Mouse (Mus musculus): ENCODE data around the gene Cyp4f18. TPM values are rescaled to one million over a fixed set of nuclear protein-coding genes. Genes with fewer than 3 reads are reported as not detected.
"Not testable (repeated sequence)": the region's sequence is repeated elsewhere in the genome, so short reads cannot be mapped to it uniquely, and the experiment has no call there.

Gene Cyp4f18
- total RNA-seq (2021), result 1.1 and 4.0 TPM in 2 replicates
- long read RNA-seq, experiment 1, partial matches to known transcripts, result 0 of 3 reads
- long read RNA-seq, experiment 1, other reads (novel, unspliced or antisense), result 0 of 3 reads
- long read RNA-seq, experiment 2, partial matches to known transcripts, result 0 of 5 reads
- long read RNA-seq, experiment 2, other reads (novel, unspliced or antisense), result 5 of 5 reads

GRCm38 (mm10) chr8:72009473-72009872 is at the start of gene Cyp4f18:
Cyp4f18 (minus strand) TSS chr8:72009626.
- peak; percentile 30 for DNase-seq

- not testable (repeated sequence) for DNase-seq
Measured at GRCm38 (mm10) chr8:72057643-72058042, 48.2 kb upstream of the Cyp4f18 start.

GRCm38 (mm10) chr8:72054633-72055032 is 45.2 kb upstream of the Cyp4f18 start:
- not testable (repeated sequence) for DNase-seq

DNA sequence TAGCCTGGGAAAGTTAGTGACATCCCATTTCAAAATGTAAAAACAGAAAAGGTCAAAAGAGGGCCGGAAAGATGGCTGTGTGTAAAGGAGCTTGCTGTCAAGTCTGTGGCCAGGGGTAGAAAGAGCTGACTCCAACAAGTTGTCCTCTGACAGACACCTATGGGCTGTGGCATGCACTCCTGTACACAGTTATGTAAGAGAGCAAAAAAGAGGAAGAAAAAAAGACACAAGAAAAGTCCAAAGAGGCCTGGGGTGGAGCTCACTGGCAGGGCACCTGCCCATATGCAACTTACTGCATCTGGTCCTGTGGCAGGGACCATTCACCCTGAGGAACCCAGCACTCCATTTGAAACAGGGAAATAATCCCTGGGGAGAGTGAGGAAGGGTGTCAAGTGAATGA is 33.1 kb upstream of the Cyp4f18 start:
- no peak for DNase-seq

- DNase-seq, result not testable (repeated sequence)
Measured at GRCm38 (mm10) chr8:72040918-72041317, 31.5 kb upstream of the Cyp4f18 start, which contains the start of gene Olfr372. Olfr372 (plus strand) TSS chr8:72041218.

- peak; percentile 73 for DNase-seq
Measured at GRCm38 (mm10) chr8:72032926-72033325, 23.5 kb upstream of the Cyp4f18 start.

DNA sequence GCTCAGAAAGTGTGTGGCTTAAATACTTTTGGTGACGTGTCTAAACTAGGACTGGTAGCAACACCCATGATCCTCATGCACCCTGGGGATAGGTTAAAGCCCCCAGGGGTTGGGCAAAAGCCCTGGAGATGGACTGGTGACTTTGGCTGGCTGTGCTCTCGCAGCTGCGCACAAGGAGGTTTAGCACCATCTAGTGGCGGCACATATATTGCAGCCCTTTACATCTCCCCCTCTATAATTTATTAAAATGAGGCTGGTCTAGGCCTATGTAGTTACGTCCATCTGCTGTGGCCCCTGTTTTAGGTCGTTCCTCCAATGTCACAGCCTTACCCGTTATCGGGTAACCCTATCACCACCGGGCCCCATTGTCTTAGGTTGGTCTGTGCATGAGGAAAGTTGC is 15.5 kb upstream of the Cyp4f18 start:
- DNase-seq, result not testable (repeated sequence)

- DNase-seq, result no peak
Measured at GRCm38 (mm10) chr8:72019816-72020215, 10.4 kb upstream of the Cyp4f18 start.

GRCm38 (mm10) chr8:72019022-72019421 is 9.6 kb upstream of the Cyp4f18 start:
- not testable (repeated sequence) for DNase-seq

DNA sequence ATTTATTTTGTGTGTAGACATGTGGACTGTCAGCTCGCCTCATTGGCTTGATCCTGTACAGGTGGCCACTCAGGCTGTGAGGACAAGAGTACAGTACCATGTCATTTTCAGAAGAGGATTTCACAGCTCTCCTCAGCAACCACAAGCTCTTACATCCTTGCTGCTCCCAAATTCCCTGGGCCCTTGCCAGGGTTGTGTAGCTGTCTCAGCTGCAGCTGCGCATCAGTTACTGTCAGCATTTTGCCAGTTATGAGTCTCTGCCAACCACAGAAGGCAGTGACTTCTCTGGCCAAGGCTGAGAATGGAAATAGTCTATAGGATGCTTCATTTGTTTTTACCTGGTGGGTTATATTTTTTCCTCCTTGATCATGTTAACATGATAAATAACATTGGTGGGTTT is 8.7 kb upstream of the Cyp4f18 start:
- peak; percentile 29 for DNase-seq

DNA sequence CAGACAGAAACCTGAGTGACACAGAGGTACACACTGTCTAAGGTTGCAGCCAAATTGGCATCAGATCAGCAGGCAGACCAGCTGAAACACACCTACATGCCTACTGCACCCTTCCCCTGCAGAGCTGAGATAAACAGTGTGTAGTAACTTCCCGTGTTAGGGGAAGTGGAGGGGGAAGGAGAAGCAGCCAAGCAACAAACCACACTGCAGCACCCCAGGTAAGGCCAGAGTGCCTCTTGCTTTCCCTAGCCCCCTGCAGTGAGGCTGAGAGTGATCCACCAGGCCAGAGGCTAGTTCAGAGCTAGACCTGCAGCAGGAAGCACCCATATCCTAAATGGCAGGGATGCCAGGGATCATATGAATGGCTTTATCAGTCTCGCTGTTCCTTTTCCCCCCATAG is 7.9 kb upstream of the Cyp4f18 start:
- DNase-seq, result not testable (repeated sequence)

GRCm38 (mm10) chr8:72013506-72014228 is 4.2 kb upstream of the Cyp4f18 start:
- peak; percentile 49 for DNase-seq

DNA sequence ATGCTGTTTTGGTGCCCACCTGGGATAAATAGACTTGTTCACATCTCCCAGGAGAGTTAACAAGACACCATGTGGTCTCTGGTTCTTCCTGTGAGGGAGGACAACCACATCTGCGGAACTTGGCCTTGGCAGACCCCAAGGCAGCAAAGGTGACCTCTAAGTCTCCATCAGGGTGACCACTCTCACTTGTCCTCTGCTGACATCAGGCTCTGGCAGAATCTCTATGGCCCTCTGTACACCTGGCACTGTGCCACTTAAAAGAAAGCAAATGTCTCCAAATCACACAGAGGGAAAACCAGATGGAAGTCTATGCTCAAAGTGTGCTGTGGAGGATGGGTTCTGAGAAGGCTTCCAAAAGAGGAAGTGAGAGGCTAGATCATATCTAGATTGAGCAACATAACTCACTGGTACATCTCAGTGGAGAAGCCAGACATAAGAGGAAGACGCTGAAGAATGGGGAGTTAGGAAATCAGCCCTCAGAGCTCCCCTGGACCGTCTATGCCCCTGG is 1.2 kb downstream of the Cyp4f18 start:
- peak; percentile 48 for DNase-seq

DNA sequence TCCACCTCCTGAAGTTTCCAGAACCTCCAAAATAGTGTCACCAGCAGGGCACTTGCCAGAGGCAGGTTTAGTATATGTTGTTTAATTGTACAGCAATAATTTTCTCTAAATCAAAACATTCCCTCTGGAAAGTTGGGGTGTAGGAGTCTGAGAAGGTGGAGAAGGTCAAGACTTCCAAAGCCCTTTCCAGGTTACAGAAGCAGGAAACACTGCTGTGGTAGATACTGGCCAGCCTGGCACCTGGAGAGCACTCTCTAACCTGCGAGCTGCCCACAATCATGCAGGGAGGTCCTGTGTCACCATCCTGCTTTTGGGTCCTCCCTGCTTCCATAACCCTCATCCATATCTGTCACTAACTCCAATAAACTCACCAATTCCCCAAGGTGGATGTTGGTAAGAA is 2.7 kb downstream of the Cyp4f18 start:
- DNase-seq, result no peak

- DNase-seq, result no peak
Measured at GRCm38 (mm10) chr8:72005912-72006311, 3.5 kb downstream of the Cyp4f18 start.

DNA sequence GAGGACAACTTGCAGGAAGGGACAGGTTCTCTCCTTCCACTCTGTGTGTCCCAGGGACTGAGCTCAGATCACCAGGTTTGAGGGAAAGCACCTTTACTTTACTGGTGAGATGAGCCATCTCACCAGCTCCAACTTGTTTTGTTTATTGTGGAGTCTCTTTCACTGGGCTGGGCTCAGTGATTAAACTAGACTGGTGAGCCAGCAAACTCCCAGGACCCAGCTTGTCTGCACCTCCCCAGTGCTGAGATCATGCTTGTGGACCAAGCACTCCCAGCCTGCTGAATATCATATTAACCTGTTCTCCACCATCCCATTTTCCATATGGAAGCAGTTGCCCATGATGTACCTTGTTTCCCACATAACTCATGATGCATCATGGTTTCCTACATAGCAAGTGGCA is 6.5 kb downstream of the Cyp4f18 start:
- no peak for DNase-seq

DNA sequence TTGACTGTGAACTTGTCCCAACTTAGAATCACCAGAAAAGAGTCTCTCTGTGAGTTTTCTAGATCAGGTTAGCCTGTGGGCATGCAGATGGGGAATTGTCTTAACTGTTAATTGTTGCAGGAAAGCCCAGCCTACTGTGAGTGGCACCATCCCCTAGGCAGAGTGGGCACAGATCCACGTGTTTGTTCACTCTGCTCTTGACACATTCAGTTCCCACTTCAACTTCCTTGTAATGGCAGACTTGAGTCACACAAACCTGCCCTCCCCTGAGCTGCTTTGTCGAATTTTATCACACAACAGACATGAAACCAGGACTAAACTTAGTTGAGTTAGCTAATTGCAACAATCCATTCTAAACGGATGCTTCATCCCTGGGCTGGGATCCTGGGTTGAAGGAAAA is 9.2 kb downstream of the Cyp4f18 start:
- DNase-seq, result no peak

DNA sequence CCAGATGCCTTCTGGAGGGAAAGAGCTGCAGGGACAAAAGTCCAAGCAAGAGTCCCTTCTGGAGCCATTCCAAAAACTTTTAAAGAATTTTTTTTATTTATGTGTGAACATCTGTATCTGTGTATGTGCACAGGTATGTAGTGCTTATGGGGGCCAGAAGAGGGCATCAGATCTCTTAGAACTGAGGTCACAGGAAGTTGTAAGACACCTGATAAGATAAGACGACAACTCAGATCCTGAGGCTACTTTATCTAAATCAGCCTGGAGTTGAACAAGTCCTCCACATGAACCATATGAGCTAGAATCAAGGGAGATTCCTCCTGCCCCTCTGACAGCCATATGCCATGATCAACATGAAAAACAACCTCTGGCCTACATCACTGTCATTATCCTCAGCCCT is 10.0 kb downstream of the Cyp4f18 start:
- no peak for DNase-seq

- no peak for DNase-seq
Measured at GRCm38 (mm10) chr8:71988867-71989599, 20.4 kb downstream of the Cyp4f18 start.

GRCm38 (mm10) chr8:71988110-71988866 is 21.1 kb downstream of the Cyp4f18 start:
- peak; percentile 80 for DNase-seq

- no peak for DNase-seq
Measured at GRCm38 (mm10) chr8:71984601-71985000, 24.8 kb downstream of the Cyp4f18 start.

DNA sequence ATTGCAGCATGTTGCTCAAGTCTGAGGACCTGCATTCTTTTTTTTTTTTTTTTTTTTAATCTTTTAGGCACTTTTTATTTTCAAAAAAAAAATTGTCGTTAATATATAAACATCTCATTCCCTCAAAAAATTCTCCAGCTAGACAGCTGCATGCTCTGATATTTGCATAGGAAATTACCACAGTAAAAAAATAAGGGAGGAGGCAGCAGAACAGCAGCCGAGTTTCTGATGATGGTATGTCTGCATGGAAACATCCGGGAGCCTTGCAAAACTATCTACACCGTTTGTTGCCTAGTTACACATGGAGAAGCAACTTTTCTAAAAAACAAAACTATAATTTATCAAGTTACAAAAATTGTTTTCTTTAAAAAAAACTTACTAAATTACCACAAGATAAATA is 28.0 kb downstream of the Cyp4f18 start:
- DNase-seq, result no peak
